Mouse (Mus musculus) embryonic fibroblast, embryonic 13.5 days (primary cell): ENCODE results near the gene Tspan32.
A peak's percentile ranks its signal among the peaks of the same experiment; 100 is the strongest.

ENCODE experiments used
- CTCF ChIP-seq: IDR thresholded peaks from 2 replicates; pipeline ENCODE4 v1.5.1; 2011; ENCODE audit warnings: mild to moderate bottlenecking, control low read depth, low read length, moderate library complexity, borderline replicate concordance; ENCODE audit not compliant: insufficient read depth
- POLR2A ChIP-seq: IDR thresholded peaks from 2 replicates; pipeline ENCODE4 v1.6.1; 2011; ENCODE audit warnings: low read depth, mild to moderate bottlenecking, control low read depth, low read length, moderate library complexity

DNA sequence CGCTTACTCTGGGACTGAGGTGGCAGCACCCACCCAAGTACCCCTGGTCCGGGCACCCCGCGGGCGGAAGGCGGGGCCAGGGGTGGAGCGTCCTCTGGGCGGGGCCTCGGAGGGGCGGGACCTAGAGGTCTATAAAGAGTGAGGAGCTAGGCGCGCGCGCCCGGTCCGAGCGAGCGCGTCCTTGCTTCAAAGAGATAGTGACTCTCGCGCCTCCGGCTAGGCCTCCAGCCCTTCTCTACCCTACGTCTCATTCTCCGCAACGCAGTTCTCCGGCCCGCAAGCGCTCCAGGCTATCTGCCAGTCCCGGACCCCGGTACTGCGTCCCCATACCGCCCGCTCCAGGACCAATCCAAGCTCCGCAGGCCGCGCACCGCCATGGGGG lies 47.8 kb downstream of the Tspan32 start, which contains the start of gene Cd81:
- TF ChIP-seq CTCF, result no peak
- TF ChIP-seq POLR2A, result peak; percentile 98
